Mouse (Mus musculus) left cerebral cortex, adult 18-20 months (tissue): ENCODE measurements around the gene Agpat2. TPM values are rescaled to one million over a fixed set of nuclear protein-coding genes. Genes with fewer than 3 reads are reported as not detected.

Experiments
- DNase-seq, 2 experiments: peaks; one replicate each; pipeline ENCODE4 v3.0.0; 2021 to 2022; ENCODE audit warnings: low spot score in 2 of 2, mixed read lengths in 1 of 2
- long read RNA-seq, 2 experiments: library from polyadenylated mRNA; stranded (forward); transcript quantifications; one replicate each; pipeline ENCODE4 v2.0.0; 2021
- total RNA-seq, 2 experiments: library from RNA; stranded (reverse); gene quantifications; 2 replicates each; pipeline ENCODE4 v1.2.3; 2021

Agpat2 gene
- 1 to 10 TPM; 1.6 to 2.5 TPM for total RNA-seq
- long read RNA-seq, experiment 1, partial matches to known transcripts, result 0 of 4 reads
- long read RNA-seq, experiment 1, other reads (novel, unspliced or antisense), result 0 of 4 reads
- long read RNA-seq, experiment 2, partial matches to known transcripts, result 0 of 3 reads
- long read RNA-seq, experiment 2, other reads (novel, unspliced or antisense), result 0 of 3 reads

- DNase-seq, result peak in 1 of 2 experiments; percentile 9
Observed at GRCm38 (mm10) chr2:26603720-26604671, at the start of gene Agpat2. Agpat2 (minus strand) TSS chr2:26604417.

GRCm38 (mm10) chr2:26646643-26647293 is 42.6 kb upstream of the Agpat2 start:
- DNase-seq, result peak; percentile 54 to 65

GRCm38 (mm10) chr2:26643942-26644341 is 39.7 kb upstream of the Agpat2 start:
- DNase-seq, result no peak

- no peak for DNase-seq
Observed at GRCm38 (mm10) chr2:26641006-26641647, 36.9 kb upstream of the Agpat2 start.

GRCm38 (mm10) chr2:26639838-26640830 is 35.9 kb upstream of the Agpat2 start:
- DNase-seq, result peak; percentile 97 to 99

GRCm38 (mm10) chr2:26639083-26639482 is 34.9 kb upstream of the Agpat2 start:
- DNase-seq, result no peak

- no peak for DNase-seq
Observed at GRCm38 (mm10) chr2:26638572-26638971, 34.4 kb upstream of the Agpat2 start.

GRCm38 (mm10) chr2:26638039-26638438 is 33.8 kb upstream of the Agpat2 start:
- DNase-seq, result no peak

- no peak for DNase-seq
Observed at GRCm38 (mm10) chr2:26637316-26637932, 33.2 kb upstream of the Agpat2 start.

- DNase-seq, result no peak
Observed at GRCm38 (mm10) chr2:26636325-26636635, 32.1 kb upstream of the Agpat2 start.

- no peak for DNase-seq
Observed at GRCm38 (mm10) chr2:26635489-26636324, 31.5 kb upstream of the Agpat2 start.

GRCm38 (mm10) chr2:26634629-26635488 is 30.6 kb upstream of the Agpat2 start:
- no peak for DNase-seq

GRCm38 (mm10) chr2:26633953-26634530 is 29.8 kb upstream of the Agpat2 start:
- no peak for DNase-seq

GRCm38 (mm10) chr2:26632541-26633395 is 28.6 kb upstream of the Agpat2 start:
- no peak for DNase-seq

GRCm38 (mm10) chr2:26628792-26629437 is 24.7 kb upstream of the Agpat2 start:
- DNase-seq, result no peak
